In genomic region chrX:133685572-133685971, GRCm38 (mm10) we compare ENCODE assay signal across 11 mouse cellular contexts. TPM values are rescaled to one million over a fixed set of nuclear protein-coding genes. Genes with fewer than 3 reads are reported as not detected.
DNase-seq lines count a peak whose midpoint lies in the region; ATAC-seq and TF ChIP-seq lines count a peak whose summit lies in the region.
"Had no signal": no experiment of that assay in that cellular context is flagged by ENCODE, and none has a peak within 500 bp of the region (broad histone marks: within the 10 kb centered on the region; RNA-seq: fewer than 3 reads in every experiment).

No protein-coding gene starts in this region.

- no peak overlapping the region for H3K4me2 ChIP-seq in lung, embryonic 14.5 days
- peak overlapping the region; percentile 81 for H3K4me2 ChIP-seq in forebrain, embryonic 15.5 days (replicated peaks)
- no peak overlapping the region for H3K4me2 ChIP-seq in intestine, embryonic 16.5 days (ENCODE audit: low read depth, low read length)
- H3K4me2 ChIP-seq: liver, embryonic 15.5 days had no signal

- H3K36me3 ChIP-seq in lung, embryonic 14.5 days (ENCODE audit: insufficient read depth), result no peaks in the 10 kb centered on the region
- H3K36me3 ChIP-seq in forebrain, embryonic 15.5 days, result no peaks in the 10 kb centered on the region
- no peaks in the 10 kb centered on the region for H3K36me3 ChIP-seq in midbrain, embryonic 10.5 days
- H3K36me3 ChIP-seq in intestine, embryonic 16.5 days (ENCODE audit: control insufficient read depth, insufficient read depth, low read length), result no peaks in the 10 kb centered on the region
- H3K36me3 ChIP-seq: liver, embryonic 15.5 days had no signal

- H3K27me3 ChIP-seq in lung, embryonic 14.5 days (ENCODE audit: insufficient read depth, low read length), result peaks cover 43% of the 10 kb centered on the region
- no peaks in the 10 kb centered on the region for H3K27me3 ChIP-seq in forebrain, embryonic 15.5 days
- H3K27me3 ChIP-seq in midbrain, embryonic 10.5 days (ENCODE audit: low read depth, poor library complexity, severe bottlenecking), result peaks cover 94% of the 10 kb centered on the region
- peaks cover 31% of the 10 kb centered on the region for H3K27me3 ChIP-seq in intestine, embryonic 16.5 days (replicated peaks; ENCODE audit: control insufficient read depth, insufficient read depth, low read length)

- TF ChIP-seq CTCF in lung, embryonic 14.5 days (IDR thresholded peaks at IDR 0.05; ENCODE audit: low read depth), result no peak

- H3K9ac ChIP-seq in lung, embryonic 14.5 days, result no peak overlapping the region
- peak overlapping the region; percentile 24; the same call in 1 of the 2 replicates for H3K9ac ChIP-seq in forebrain, embryonic 15.5 days (replicated peaks)
- no peak overlapping the region for H3K9ac ChIP-seq in intestine, embryonic 16.5 days (ENCODE audit: low read depth, low read length)
- H3K9ac ChIP-seq: liver, embryonic 15.5 days had no signal

- no peak for ATAC-seq in lung, embryonic 14.5 days (ENCODE audit: insufficient read depth)
- no peak for ATAC-seq in forebrain, embryonic 15.5 days (replicated peaks)
- no peak for ATAC-seq in cerebellum, adult (ENCODE audit: insufficient number of reproducible peaks, low FRiP score, low TSS enrichment)
- no peak for ATAC-seq in intestine, embryonic 16.5 days

- H3K27ac ChIP-seq in lung, embryonic 14.5 days (ENCODE audit: low read depth), result no peak overlapping the region
- H3K27ac ChIP-seq in forebrain, embryonic 15.5 days (replicated peaks), result no peak overlapping the region
- H3K27ac ChIP-seq in midbrain, embryonic 10.5 days (replicated peaks), result no peak overlapping the region
- H3K27ac ChIP-seq in intestine, embryonic 16.5 days (ENCODE audit: low read length), result no peak overlapping the region
- H3K27ac ChIP-seq: liver, embryonic 15.5 days had no signal

- H3K4me3 ChIP-seq in lung, embryonic 14.5 days (ENCODE audit: low read depth, low read length), result 0 out of 2 replicates have a peak overlapping the region, but pooled peaks have one; percentile 44
- peak overlapping the region; percentile 65 for H3K4me3 ChIP-seq in forebrain, embryonic 15.5 days
- peak overlapping the region; percentile 63 for H3K4me3 ChIP-seq in midbrain, embryonic 10.5 days
- H3K4me3 ChIP-seq in intestine, embryonic 16.5 days (ENCODE audit: low read length), result no peak overlapping the region
- H3K4me3 ChIP-seq: erythroblast, embryonic 14.5 days; liver, embryonic 15.5 days had no signal

- 36% methylated on average over 12 of the region's 12 CpGs for WGBS in lung, embryonic 14.5 days
- 35% methylated on average over 12 of the region's 12 CpGs for WGBS in forebrain, embryonic 15.5 days
- 44% methylated on average over 12 of the region's 12 CpGs for WGBS in midbrain, embryonic 10.5 days
- 43% methylated on average over 12 of the region's 12 CpGs for WGBS in intestine, embryonic 16.5 days

- no peaks in the 10 kb centered on the region for H3K9me3 ChIP-seq in lung, embryonic 14.5 days (ENCODE audit: low read depth, low read length)
- H3K9me3 ChIP-seq in forebrain, embryonic 15.5 days, result no peaks in the 10 kb centered on the region
- H3K9me3 ChIP-seq in midbrain, embryonic 10.5 days (replicated peaks), result 0 out of 2 replicates have a peak, but pooled peaks cover 15% of the 10 kb centered on the region
- no peaks in the 10 kb centered on the region for H3K9me3 ChIP-seq in intestine, embryonic 16.5 days (ENCODE audit: control insufficient read depth, low read length)
- H3K9me3 ChIP-seq: liver, embryonic 15.5 days had no signal

- DNase-seq in lung, embryonic 14.5 days, result no peak
- DNase-seq in lung, postnatal 14 days, result no peak
- no peak for DNase-seq in midbrain, embryonic 10.5 days (ENCODE audit: low spot score)
- DNase-seq in T-cell, adult 2 months (ENCODE audit: low spot score), result no peak
- DNase-seq: kidney, postnatal 10 days; thymus, postnatal 14 days had no signal

- no peaks in the 10 kb centered on the region for H3K4me1 ChIP-seq in lung, embryonic 14.5 days (ENCODE audit: insufficient read depth)
- peaks cover 26% of the 10 kb centered on the region; the same call in 1 of the 2 replicates for H3K4me1 ChIP-seq in forebrain, embryonic 15.5 days
- H3K4me1 ChIP-seq in midbrain, embryonic 10.5 days, result peaks cover 18% of the 10 kb centered on the region
- no peaks in the 10 kb centered on the region for H3K4me1 ChIP-seq in intestine, embryonic 16.5 days (ENCODE audit: control insufficient read depth, insufficient read depth, low read length)
- H3K4me1 ChIP-seq: liver, embryonic 15.5 days had no signal

RNA-seq across cellular contexts. Expression of gene Pcdh19, which starts 3.2 kb away (rescaled TPM):
- polyA plus RNA-seq in lung, embryonic 14.5 days (2014; fragmentation: Nextera tagmentation; extraction: Ambion mirVana), result 1.2 and 1.9 TPM in 2 replicates
- 14.3 and 14.9 TPM in 2 replicates for polyA plus RNA-seq in forebrain, embryonic 15.5 days (2015; fragmentation: Nextera tagmentation; extraction: Ambion mirVana)
- 2.2 and 2.6 TPM in 2 replicates for polyA plus RNA-seq in midbrain, embryonic 10.5 days (2016; fragmentation: Nextera tagmentation; extraction: Ambion mirVana)
- 0.98 and 1.6 TPM in 2 replicates for polyA plus RNA-seq in intestine, embryonic 16.5 days (2015; fragmentation: Nextera tagmentation; extraction: Ambion mirVana)
- polyA plus RNA-seq: erythroblast, embryonic 14.5 days had no signal
